Mouse (Mus musculus) embryonic facial prominence, embryonic 11.5 days (tissue): ENCODE results near the gene Pnp. TPM values are rescaled to one million over a fixed set of nuclear protein-coding genes. Genes with fewer than 3 reads are reported as not detected.
A peak's percentile ranks its signal among the peaks of the same experiment; 100 is the strongest.
"Not testable (repeated sequence)": the region's sequence is repeated elsewhere in the genome, so short reads cannot be mapped to it uniquely, and the experiment has no call there.

Experiments used
- ATAC-seq: fragments of 200-750 bp; cut with Nextera tagmentation; replicated peaks from 2 replicates; pipeline ENCODE4 v1.8.0; 2017; ENCODE audit warnings: low read depth; ENCODE audit not compliant: insufficient number of reproducible peaks, low FRiP score, low TSS enrichment
- DNase-seq: peaks from one replicate; pipeline ENCODE4 v3.0.0-alpha.2; 2015; ENCODE audit warnings: low spot score
- H3K27ac ChIP-seq: fragments of 300-500 bp; sonication (generic); replicated peaks from 2 replicates; pipeline ENCODE4 v1.5.1; 2014; ENCODE audit warnings: mild to moderate bottlenecking, low read depth, low read length, control low read depth
- H3K27me3 ChIP-seq: fragments of 300-500 bp; sonication (generic); 2 replicates; pipeline ENCODE4 v1.6.1; 2014; ENCODE audit warnings: mild to moderate bottlenecking, low read length, moderate library complexity, mixed read lengths; ENCODE audit not compliant: control insufficient read depth, insufficient read depth
- H3K36me3 ChIP-seq: fragments of 300-500 bp; sonication (generic); replicated peaks from 2 replicates; pipeline ENCODE4 v1.6.1; 2014; ENCODE audit warnings: low read depth, mild to moderate bottlenecking, low read length, moderate library complexity, mixed read lengths; ENCODE audit not compliant: control insufficient read depth, insufficient read depth
- H3K4me1 ChIP-seq: fragments of 300-500 bp; sonication (generic); 2 replicates; pipeline ENCODE4 v1.6.1; 2014; ENCODE audit warnings: low read length, mixed read lengths; ENCODE audit not compliant: control insufficient read depth, insufficient read depth
- H3K4me2 ChIP-seq: fragments of 300-500 bp; sonication (generic); 2 replicates; pipeline ENCODE4 v1.6.1; 2014; ENCODE audit warnings: low read depth, mild to moderate bottlenecking, control low read depth, low read length, moderate library complexity
- H3K4me3 ChIP-seq: fragments of 300-500 bp; sonication (generic); 2 replicates; pipeline ENCODE4 v1.5.1; 2014; ENCODE audit warnings: low read depth, low read length, control low read depth
- H3K9ac ChIP-seq: fragments of 300-500 bp; sonication (generic); replicated peaks from 2 replicates; pipeline ENCODE4 v1.6.1; 2014; ENCODE audit warnings: mild to moderate bottlenecking, control low read depth, low read length
- H3K9me3 ChIP-seq: fragments of 300-500 bp; sonication (generic); replicated peaks from 2 replicates; pipeline ENCODE4 v1.6.1; 2016; ENCODE audit warnings: mild to moderate bottlenecking, low read length, inconsistent platforms, mixed read lengths; ENCODE audit not compliant: control insufficient read depth
- WGBS: fragments of 180-500 bp; shearing (Covaris S2); extraction: QIAGEN DNeasy Blood & Tissue Kit; methylation state at CpG from one replicate; pipeline ENCODE4 v1.1.7; 2014; 5-methylcytosine and 5-hydroxymethylcytosine counted together
- polyA plus RNA-seq: library from polyadenylated mRNA; unstranded; fragments of >200 nt; fragmentation: Nextera tagmentation; extraction: Ambion mirVana; gene quantifications from 2 replicates; pipeline ENCODE4 v1.2.1, GENCODE M21; 2014

Pnp gene
- polyA plus RNA-seq, 1 experiment from 2014 or later, result 72.8 TPM

DNA sequence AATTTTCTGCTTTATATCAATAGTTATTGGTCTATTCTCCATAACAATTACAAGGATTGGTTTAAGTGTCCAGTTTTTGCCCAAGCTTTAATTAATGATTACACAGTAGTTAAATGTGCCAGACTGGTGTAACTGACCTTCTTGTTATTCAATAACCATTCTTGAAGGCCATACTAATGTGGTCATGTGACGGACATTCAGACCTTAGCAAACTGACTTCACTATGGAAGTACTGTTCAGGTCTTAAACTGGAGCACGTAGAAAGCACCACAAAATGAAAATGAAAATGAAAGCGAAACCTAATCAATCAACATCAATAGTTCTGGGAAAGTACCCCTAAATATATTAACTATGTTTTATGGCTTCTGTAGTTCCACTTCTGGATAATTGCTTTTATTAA is 60.2 kb downstream of the Pnp start:
- H3K9ac ChIP-seq, result no peak overlapping the region
- no peak for ATAC-seq
- no peaks in the 10 kb centered on the region for H3K9me3 ChIP-seq
- no peaks in the 10 kb centered on the region for H3K36me3 ChIP-seq
- no peaks in the 10 kb centered on the region for H3K27me3 ChIP-seq
- H3K4me1 ChIP-seq, result no peaks in the 10 kb centered on the region
- WGBS, result 89% methylated on average over 3 of the region's 3 CpGs
- H3K4me2 ChIP-seq, result no peak overlapping the region
- H3K4me3 ChIP-seq, result no peak overlapping the region
- no peak overlapping the region for H3K27ac ChIP-seq
- DNase-seq, result no peak

DNA sequence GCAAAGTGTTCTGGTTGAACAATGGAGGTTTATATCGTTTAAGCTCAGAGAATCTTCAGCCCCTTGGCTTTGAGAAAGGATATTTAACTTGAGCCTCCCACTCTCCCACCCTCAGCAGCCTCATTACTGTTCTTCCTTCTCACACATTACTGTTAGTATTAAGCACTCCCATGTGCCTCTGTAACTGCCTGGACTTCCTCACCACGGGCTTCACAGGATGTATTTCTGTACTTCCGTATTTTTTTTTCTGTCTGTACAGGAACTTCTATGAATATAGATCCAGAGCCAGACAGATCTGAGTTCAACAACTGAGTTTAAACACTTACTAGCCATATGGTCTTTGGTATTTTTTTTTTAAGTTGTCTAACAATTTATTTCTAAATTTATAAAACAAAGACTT is 66.2 kb downstream of the Pnp start:
- WGBS, result 77% methylated on average over 3 of the region's 3 CpGs
- no peak for ATAC-seq

GRCm38 (mm10) chr14:50997999-50998666 is 67.3 kb downstream of the Pnp start:
- no peak for DNase-seq
- H3K36me3 ChIP-seq, result no peaks in the 10 kb centered on the region
- no peak overlapping the region for H3K4me3 ChIP-seq

More for the DNA sequence above, 66.2 kb downstream of the Pnp start:
- DNase-seq, result no peak
- Histone ChIP-seq H3K4me2 (no peak overlapping the region), H3K27ac (no peak overlapping the region), H3K27me3 (no peaks in the 10 kb centered on the region), H3K9me3 (no peaks in the 10 kb centered on the region), H3K4me1 (no peaks in the 10 kb centered on the region), H3K36me3 (no peaks in the 10 kb centered on the region), H3K4me3 (no peak overlapping the region), H3K9ac (no peak overlapping the region)

GRCm38 (mm10) chr14:51007152-51007801 is 76.4 kb downstream of the Pnp start, which contains the start of gene Rnase10:
Rnase10 (plus strand) TSS chr14:51007751.
- H3K27ac ChIP-seq, result no peak within 1 kb of the TSS
- H3K4me1 ChIP-seq, result no peaks in the 10 kb centered on the region
- WGBS, result 58% methylated on average over 8 of the region's 8 CpGs
- peak; percentile 42 for DNase-seq
- no peaks in the 10 kb centered on the region for H3K9me3 ChIP-seq
- no peak within 1 kb of the TSS for H3K9ac ChIP-seq
- no peak for ATAC-seq
- no peak within 1 kb of the TSS for H3K4me3 ChIP-seq
- no peaks in the 10 kb centered on the region for H3K36me3 ChIP-seq
- H3K4me2 ChIP-seq, result no peak within 1 kb of the TSS
- no peaks in the 10 kb centered on the region for H3K27me3 ChIP-seq

More at GRCm38 (mm10) chr14:50997999-50998666, 67.3 kb downstream of the Pnp start:
- Histone ChIP-seq H3K27ac (no peak overlapping the region), H3K9me3 (no peaks in the 10 kb centered on the region), H3K9ac (no peak overlapping the region), H3K4me2 (no peak overlapping the region), H3K4me1 (no peaks in the 10 kb centered on the region), H3K27me3 (no peaks in the 10 kb centered on the region)
- ATAC-seq, result no peak
- 76% methylated on average over 2 of the region's 2 CpGs for WGBS

- DNase-seq (no peak), ATAC-seq (no peak)
- H3K9me3 ChIP-seq, result no peaks in the 10 kb centered on the region
- H3K4me1 ChIP-seq, result no peaks in the 10 kb centered on the region
- no peak overlapping the region for H3K4me2 ChIP-seq
- H3K9ac ChIP-seq, result no peak overlapping the region
- H3K4me3 ChIP-seq, result no peak overlapping the region
- H3K27ac ChIP-seq, result no peak overlapping the region
- 82% methylated on average over 13 of the region's 13 CpGs for WGBS
- no peaks in the 10 kb centered on the region for H3K27me3 ChIP-seq
- H3K36me3 ChIP-seq, result no peaks in the 10 kb centered on the region
Observed at GRCm38 (mm10) chr14:51007914-51008713, 77.2 kb downstream of the Pnp start.

- no peak for ATAC-seq
- H3K9me3 ChIP-seq, result no peaks in the 10 kb centered on the region
- no peak for DNase-seq
- H3K9ac ChIP-seq, result no peak overlapping the region
- H3K4me2 ChIP-seq, result no peak overlapping the region
- H3K27me3 ChIP-seq, result no peaks in the 10 kb centered on the region
- no peak overlapping the region for H3K27ac ChIP-seq
- no peaks in the 10 kb centered on the region for H3K4me1 ChIP-seq
- no peak overlapping the region for H3K4me3 ChIP-seq
- WGBS, result 73% methylated on average over 4 of the region's 4 CpGs
- H3K36me3 ChIP-seq, result no peaks in the 10 kb centered on the region
Observed at GRCm38 (mm10) chr14:51008781-51009180, 77.9 kb downstream of the Pnp start.

GRCm38 (mm10) chr14:51009572-51009971 is 78.7 kb downstream of the Pnp start:
- H3K4me1 ChIP-seq, result no peaks in the 10 kb centered on the region
- no peak for ATAC-seq
- no peak for DNase-seq
- no peak overlapping the region for H3K9ac ChIP-seq
- H3K27ac ChIP-seq, result no peak overlapping the region
- no peaks in the 10 kb centered on the region for H3K36me3 ChIP-seq
- WGBS, result 78% methylated on average over 6 of the region's 6 CpGs
- H3K4me2 ChIP-seq, result no peak overlapping the region
- H3K9me3 ChIP-seq, result no peaks in the 10 kb centered on the region
- no peak overlapping the region for H3K4me3 ChIP-seq
- no peaks in the 10 kb centered on the region for H3K27me3 ChIP-seq

DNA sequence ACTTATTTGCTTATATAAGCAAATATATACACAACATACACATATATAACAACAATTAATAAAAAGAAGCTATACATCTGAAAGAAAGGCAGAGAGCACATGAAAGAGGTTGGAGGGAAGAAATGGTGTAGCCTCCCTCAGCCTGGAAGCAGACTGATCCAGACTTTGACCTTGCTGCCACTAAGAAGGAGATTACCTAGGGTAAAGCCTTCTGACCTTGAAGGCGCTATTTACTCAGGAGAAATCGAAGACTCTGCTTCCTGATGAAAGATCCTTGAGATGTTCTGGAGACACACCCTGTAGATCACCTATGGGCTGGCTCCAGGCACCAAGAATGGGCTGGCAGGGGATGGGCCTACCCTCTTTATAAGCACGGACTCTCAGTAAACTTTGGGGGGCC is 83.8 kb downstream of the Pnp start:
- H3K27ac ChIP-seq, H3K27me3 ChIP-seq, H3K36me3 ChIP-seq, H3K4me3 ChIP-seq, ATAC-seq, H3K4me1 ChIP-seq, DNase-seq, H3K9ac ChIP-seq, H3K4me2 ChIP-seq, H3K9me3 ChIP-seq: not testable (repeated sequence)
- WGBS, result 78% methylated on average over 3 of the region's 3 CpGs
